Mouse (Mus musculus) lung, embryonic 15.5 days (tissue): ENCODE results near the gene Fam160a2. TPM values are rescaled to one million over a fixed set of nuclear protein-coding genes. Genes with fewer than 3 reads are reported as not detected.
"Not testable (repeated sequence)": the region's sequence is repeated elsewhere in the genome, so short reads cannot be mapped to it uniquely, and the experiment has no call there.

Source experiments
- ATAC-seq: fragments of 200-750 bp; cut with Nextera tagmentation; 2 replicates; pipeline ENCODE4 v1.8.0; 2017; ENCODE audit warnings: moderate number of reproducible peaks, borderline replicate concordance; ENCODE audit not compliant: low FRiP score, low TSS enrichment; ENCODE audit errors: extremely low read depth
- H3K27ac ChIP-seq: fragments of 300-500 bp; sonication (generic); 2 replicates; pipeline ENCODE4 v1.5.1; 2015; ENCODE audit warnings: moderate library complexity, mild to moderate bottlenecking, inconsistent platforms
- H3K27me3 ChIP-seq: fragments of 300-500 bp; sonication (generic); 2 replicates; pipeline ENCODE4 v1.6.1; 2015; ENCODE audit warnings: inconsistent platforms
- H3K36me3 ChIP-seq: fragments of 300-500 bp; sonication (generic); 2 replicates; pipeline ENCODE4 v1.6.1; 2015; ENCODE audit warnings: inconsistent platforms
- H3K4me1 ChIP-seq: fragments of 300-500 bp; sonication (generic); 2 replicates; pipeline ENCODE4 v1.6.1; 2015; ENCODE audit warnings: inconsistent platforms
- H3K4me2 ChIP-seq: fragments of 300-500 bp; sonication (generic); 2 replicates; pipeline ENCODE4 v1.6.1; 2015; ENCODE audit warnings: inconsistent platforms, mild to moderate bottlenecking, moderate library complexity
- H3K4me3 ChIP-seq: fragments of 300-500 bp; sonication (generic); 2 replicates; pipeline ENCODE4 v1.5.1; 2015; ENCODE audit warnings: mild to moderate bottlenecking, inconsistent platforms
- H3K9ac ChIP-seq: fragments of 300-500 bp; sonication (generic); 2 replicates; pipeline ENCODE4 v1.6.1; 2015; ENCODE audit warnings: inconsistent platforms
- H3K9me3 ChIP-seq: fragments of 300-500 bp; sonication (generic); 2 replicates; pipeline ENCODE4 v1.6.1; 2016; ENCODE audit warnings: inconsistent platforms
- WGBS: fragments of 180-500 bp; shearing (Covaris S2); methylation state at CpG from one replicate; pipeline ENCODE4 v1.1.7; 2015; 5-methylcytosine and 5-hydroxymethylcytosine counted together
- polyA plus RNA-seq: library from polyadenylated mRNA; unstranded; fragments of >200 nt; fragmentation: Nextera tagmentation; extraction: Ambion mirVana; gene quantifications from 2 replicates; pipeline ENCODE4 v1.2.1, GENCODE M21; 2015

The Fam160a2 gene
- polyA plus RNA-seq, 1 experiment from 2014 or later, result 40.3 TPM

GRCm38 (mm10) chr7:105387696-105388095 lies 12.2 kb downstream of the Fam160a2 start:
- Histone ChIP-seq H3K9ac (no peak overlapping the region), H3K27me3 (no peaks in the 10 kb centered on the region), H3K4me3 (no peak overlapping the region), H3K27ac (no peak overlapping the region), H3K9me3 (no peaks in the 10 kb centered on the region), H3K4me1 (no peaks in the 10 kb centered on the region), H3K4me2 (no peak overlapping the region), H3K36me3 (peaks cover 67% of the 10 kb centered on the region)
- 94% methylated on average over 2 of the region's 2 CpGs for WGBS
- ATAC-seq, result no peak

GRCm38 (mm10) chr7:105380329-105380728 lies 19.5 kb downstream of the Fam160a2 start:
- WGBS, result 96% methylated on average over 3 of the region's 3 CpGs

GRCm38 (mm10) chr7:105374866-105375265 lies 25.0 kb downstream of the Fam160a2 start, which contains the start of gene Gm5901:
Gene Gm5901 (plus strand): TSS chr7:105375038.
- H3K4me3 ChIP-seq, result no peak within 1 kb of the TSS
- H3K27me3 ChIP-seq, result no peaks in the 10 kb centered on the region
- 95% methylated on average over 1 of the region's 1 CpGs for WGBS
- H3K27ac ChIP-seq, result no peak within 1 kb of the TSS
- H3K4me2 ChIP-seq, result no peak within 1 kb of the TSS
- no peak for ATAC-seq
- H3K9ac ChIP-seq, result no peak within 1 kb of the TSS
- peaks cover 37% of the 10 kb centered on the region for H3K36me3 ChIP-seq
- no peaks in the 10 kb centered on the region for H3K4me1 ChIP-seq
- H3K9me3 ChIP-seq, result no peaks in the 10 kb centered on the region

More at GRCm38 (mm10) chr7:105380329-105380728, 19.5 kb downstream of the Fam160a2 start:
- Histone ChIP-seq H3K36me3 (peaks cover 77% of the 10 kb centered on the region), H3K4me2 (no peak overlapping the region), H3K9ac (no peak overlapping the region), H3K4me1 (no peaks in the 10 kb centered on the region), H3K4me3 (no peak overlapping the region), H3K27ac (no peak overlapping the region), H3K9me3 (no peaks in the 10 kb centered on the region), H3K27me3 (no peaks in the 10 kb centered on the region)
- no peak for ATAC-seq

- H3K4me1 ChIP-seq, result no peaks in the 10 kb centered on the region
- H3K27ac ChIP-seq, result no peak overlapping the region
- 83% methylated on average over 3 of the region's 3 CpGs for WGBS
These were observed 25.9 kb downstream of the Fam160a2 start for GRCm38 (mm10) chr7:105373976-105374375.

GRCm38 (mm10) chr7:105373509-105373908 lies 26.3 kb downstream of the Fam160a2 start:
- Histone ChIP-seq H3K4me1 (no peaks in the 10 kb centered on the region), H3K9ac (no peak overlapping the region), H3K27me3 (no peaks in the 10 kb centered on the region), H3K4me3 (no peak overlapping the region), H3K36me3 (peaks cover 24% of the 10 kb centered on the region), H3K9me3 (no peaks in the 10 kb centered on the region), H3K4me2 (no peak overlapping the region), H3K27ac (no peak overlapping the region)
- ATAC-seq, result no peak
- WGBS, result 65% methylated on average over 4 of the region's 4 CpGs

More at GRCm38 (mm10) chr7:105373976-105374375, 25.9 kb downstream of the Fam160a2 start:
- Histone ChIP-seq H3K36me3 (peaks cover 28% of the 10 kb centered on the region), H3K27me3 (no peaks in the 10 kb centered on the region), H3K4me3 (no peak overlapping the region), H3K9me3 (no peaks in the 10 kb centered on the region), H3K4me2 (no peak overlapping the region), H3K9ac (no peak overlapping the region)
- ATAC-seq, result no peak

- H3K4me3 ChIP-seq, result no peak overlapping the region
- no peak overlapping the region for H3K4me2 ChIP-seq
- no peaks in the 10 kb centered on the region for H3K4me1 ChIP-seq
- no peak for ATAC-seq
- peaks cover 18% of the 10 kb centered on the region for H3K36me3 ChIP-seq
- H3K27ac ChIP-seq, result no peak overlapping the region
- H3K27me3 ChIP-seq, result no peaks in the 10 kb centered on the region
- H3K9me3 ChIP-seq, result no peaks in the 10 kb centered on the region
- H3K9ac ChIP-seq, result no peak overlapping the region
- 91% methylated on average over 1 of the region's 1 CpGs for WGBS
These were observed 26.9 kb downstream of the Fam160a2 start for GRCm38 (mm10) chr7:105372912-105373311.

GRCm38 (mm10) chr7:105368521-105368920 lies 31.3 kb downstream of the Fam160a2 start:
- WGBS, result 95% methylated on average over 4 of the region's 4 CpGs
- ATAC-seq, result no peak
- Histone ChIP-seq H3K9me3 (no peaks in the 10 kb centered on the region), H3K9ac (no peak overlapping the region), H3K4me2 (no peak overlapping the region), H3K27ac (no peak overlapping the region), H3K4me1 (no peaks in the 10 kb centered on the region), H3K27me3 (no peaks in the 10 kb centered on the region), H3K36me3 (0 out of 2 replicates have a peak, but pooled peaks cover 2% of the 10 kb centered on the region), H3K4me3 (no peak overlapping the region)

- H3K9ac ChIP-seq, result no peak within 1 kb of the TSS
- no peaks in the 10 kb centered on the region for H3K9me3 ChIP-seq
- no peaks in the 10 kb centered on the region for H3K36me3 ChIP-seq
- H3K4me1 ChIP-seq, result no peaks in the 10 kb centered on the region
- no peak for ATAC-seq
- WGBS, result 90% methylated on average over 1 of the region's 1 CpGs
- H3K4me2 ChIP-seq, result no peak within 1 kb of the TSS
- no peaks in the 10 kb centered on the region for H3K27me3 ChIP-seq
- no peak within 1 kb of the TSS for H3K4me3 ChIP-seq
- no peak within 1 kb of the TSS for H3K27ac ChIP-seq
These were observed 31.9 kb downstream of the Fam160a2 start, which contains the start of gene Olfr692 for GRCm38 (mm10) chr7:105367930-105368329. Gene Olfr692 (plus strand): TSS chr7:105368230.

GRCm38 (mm10) chr7:105367268-105367667 lies 32.6 kb downstream of the Fam160a2 start:
- H3K27me3 ChIP-seq, result no peaks in the 10 kb centered on the region
- no peak overlapping the region for H3K4me3 ChIP-seq
- H3K27ac ChIP-seq, result no peak overlapping the region
- H3K4me1 ChIP-seq, result no peaks in the 10 kb centered on the region
- no peak for ATAC-seq
- H3K9me3 ChIP-seq, result no peaks in the 10 kb centered on the region
- no peak overlapping the region for H3K4me2 ChIP-seq
- H3K36me3 ChIP-seq, result no peaks in the 10 kb centered on the region
- no peak overlapping the region for H3K9ac ChIP-seq
- WGBS, result 81% methylated on average over 5 of the region's 5 CpGs

- 75% methylated on average over 2 of the region's 2 CpGs for WGBS
- Histone ChIP-seq H3K27ac (no peak overlapping the region), H3K4me3 (no peak overlapping the region), H3K4me1 (no peaks in the 10 kb centered on the region), H3K4me2 (no peak overlapping the region), H3K36me3 (no peaks in the 10 kb centered on the region), H3K27me3 (no peaks in the 10 kb centered on the region), H3K9ac (no peak overlapping the region), H3K9me3 (no peaks in the 10 kb centered on the region)
- ATAC-seq, result no peak
These were observed 38.1 kb downstream of the Fam160a2 start for GRCm38 (mm10) chr7:105361713-105362112.

GRCm38 (mm10) chr7:105356487-105356886 lies 43.4 kb downstream of the Fam160a2 start:
- not testable (repeated sequence) for H3K4me2 ChIP-seq, ATAC-seq, H3K9ac ChIP-seq, H3K4me3 ChIP-seq, H3K9me3 ChIP-seq, H3K4me1 ChIP-seq, H3K27ac ChIP-seq, H3K36me3 ChIP-seq, H3K27me3 ChIP-seq
- WGBS, result 86% methylated on average over 1 of the region's 2 CpGs

- H3K4me3 ChIP-seq, H3K9me3 ChIP-seq, H3K4me2 ChIP-seq, H3K36me3 ChIP-seq, ATAC-seq, H3K4me1 ChIP-seq, H3K9ac ChIP-seq, H3K27ac ChIP-seq, H3K27me3 ChIP-seq: not testable (repeated sequence)
- WGBS, result no CpG with 5 or more reads among the region's 5 CpGs
These were observed 43.8 kb downstream of the Fam160a2 start for GRCm38 (mm10) chr7:105356064-105356463.

- Histone ChIP-seq H3K27me3 (no peaks in the 10 kb centered on the region), H3K9me3 (no peaks in the 10 kb centered on the region), H3K36me3 (no peaks in the 10 kb centered on the region), H3K4me1 (no peaks in the 10 kb centered on the region), H3K27ac (no peak overlapping the region), H3K4me2 (no peak overlapping the region), H3K4me3 (no peak overlapping the region), H3K9ac (no peak overlapping the region)
- 74% methylated on average over 2 of the region's 2 CpGs for WGBS
- no peak for ATAC-seq
These were observed 57.1 kb downstream of the Fam160a2 start for GRCm38 (mm10) chr7:105342752-105343151.
